Mouse (Mus musculus) kidney, embryonic 14.5 days (tissue): ENCODE data around the gene Ccdc9b. TPM values are rescaled to one million over a fixed set of nuclear protein-coding genes. Genes with fewer than 3 reads are reported as not detected.

Experiments used
- ATAC-seq: fragments of 200-750 bp; cut with Nextera tagmentation; 2 replicates; pipeline ENCODE4 v1.8.0; 2017; ENCODE audit warnings: moderate number of reproducible peaks, mild to moderate bottlenecking, moderate TSS enrichment, moderate library complexity; ENCODE audit not compliant: low FRiP score, low TSS enrichment
- H3K27ac ChIP-seq: fragments of 300-500 bp; sonication (generic); 2 replicates; pipeline ENCODE4 v1.5.1; 2014; ENCODE audit warnings: low read depth, mild to moderate bottlenecking, low read length, moderate library complexity, mixed read lengths
- H3K27me3 ChIP-seq: fragments of 300-500 bp; sonication (generic); 2 replicates; pipeline ENCODE4 v1.6.1; 2014; ENCODE audit warnings: mild to moderate bottlenecking, low read length; ENCODE audit not compliant: control insufficient read depth, insufficient read depth
- H3K36me3 ChIP-seq: fragments of 300-500 bp; sonication (generic); 2 replicates; pipeline ENCODE4 v1.6.1; 2014; ENCODE audit warnings: low read length, mixed read lengths; ENCODE audit not compliant: control insufficient read depth, insufficient read depth
- H3K4me1 ChIP-seq: fragments of 300-500 bp; sonication (generic); 2 replicates; pipeline ENCODE4 v1.6.1; 2014; ENCODE audit warnings: low read length, mixed read lengths; ENCODE audit not compliant: control insufficient read depth, insufficient read depth
- H3K4me2 ChIP-seq: fragments of 300-500 bp; sonication (generic); replicated peaks from 2 replicates; pipeline ENCODE4 v1.6.1; 2014; ENCODE audit warnings: low read depth, mild to moderate bottlenecking, low read length
- H3K4me3 ChIP-seq: fragments of 300-500 bp; sonication (generic); 2 replicates; pipeline ENCODE4 v1.5.1; 2014; ENCODE audit warnings: mild to moderate bottlenecking, low read length
- H3K9ac ChIP-seq: fragments of 300-500 bp; sonication (generic); 2 replicates; pipeline ENCODE4 v1.6.1; 2014; ENCODE audit warnings: low read depth, mild to moderate bottlenecking, low read length, moderate library complexity
- H3K9me3 ChIP-seq: fragments of 300-500 bp; sonication (generic); 2 replicates; pipeline ENCODE4 v1.6.1; 2016; ENCODE audit warnings: low read length; ENCODE audit not compliant: control insufficient read depth
- WGBS: fragments of 180-500 bp; shearing (Covaris S2); extraction: QIAGEN DNeasy Blood & Tissue Kit; methylation state at CpG from one replicate; pipeline ENCODE4 v1.1.7; 2014; 5-methylcytosine and 5-hydroxymethylcytosine counted together
- polyA plus RNA-seq: library from polyadenylated mRNA; unstranded; fragments of >200 nt; fragmentation: Nextera tagmentation; extraction: Ambion mirVana; gene quantifications from 2 replicates; pipeline ENCODE4 v1.2.1, GENCODE M21; 2014

Gene Ccdc9b
- polyA plus RNA-seq, 1 experiment from 2014 or later = 0.68 TPM

GRCm38 (mm10) chr2:118747301-118747960 is 15.0 kb downstream of the Ccdc9b start:
- Histone ChIP-seq H3K4me1 (peaks cover 18% of the 10 kb centered on the region), H3K27me3 (peaks cover 14% of the 10 kb centered on the region; the same call in 1 of the 2 replicates), H3K36me3 (peaks cover 4% of the 10 kb centered on the region; the same call in 1 of the 2 replicates), H3K9me3 (no peaks in the 10 kb centered on the region), H3K4me2 (peak overlapping the region; percentile 99), H3K4me3 (peak overlapping the region; percentile 84), H3K9ac (no peak overlapping the region; the same call in 1 of the 2 replicates), H3K27ac (no peak overlapping the region)
- WGBS = 37% methylated on average over 10 of the region's 10 CpGs
- ATAC-seq = no peak

- Histone ChIP-seq H3K4me1 (peaks cover 14% of the 10 kb centered on the region), H3K4me2 (peak overlapping the region; percentile 99), H3K4me3 (peak overlapping the region; percentile 84), H3K27me3 (peaks cover 20% of the 10 kb centered on the region; the same call in 1 of the 2 replicates), H3K9me3 (no peaks in the 10 kb centered on the region), H3K27ac (no peak overlapping the region), H3K36me3 (peaks cover 4% of the 10 kb centered on the region; the same call in 1 of the 2 replicates), H3K9ac (peak overlapping the region; percentile 87)
- WGBS = under 1% methylated on average over 83 of the region's 113 CpGs
- peak; percentile 58 for ATAC-seq
These were observed 16.3 kb downstream of the Ccdc9b start for GRCm38 (mm10) chr2:118745915-118746901.

GRCm38 (mm10) chr2:118745232-118745884 is 17.1 kb downstream of the Ccdc9b start, which contains the start of gene Inafm2:
Inafm2 (plus strand) TSS chr2:118745758.
- peak; percentile 92 for ATAC-seq
- peak within 1 kb of the TSS; percentile 99 for H3K4me2 ChIP-seq
- peak within 1 kb of the TSS; percentile 84 for H3K4me3 ChIP-seq
- WGBS = under 1% methylated on average over 45 of the region's 57 CpGs
- H3K36me3 ChIP-seq = peaks cover 4% of the 10 kb centered on the region; the same call in 1 of the 2 replicates
- no peaks in the 10 kb centered on the region for H3K9me3 ChIP-seq
- peaks cover 14% of the 10 kb centered on the region for H3K4me1 ChIP-seq
- H3K27ac ChIP-seq = no peak within 1 kb of the TSS
- peak within 1 kb of the TSS; percentile 87 for H3K9ac ChIP-seq
- H3K27me3 ChIP-seq = peaks cover 20% of the 10 kb centered on the region; the same call in 1 of the 2 replicates

GRCm38 (mm10) chr2:118744621-118745020 is 17.8 kb downstream of the Ccdc9b start:
- H3K4me3 ChIP-seq = peak overlapping the region; percentile 84; the same call in 1 of the 2 replicates

GRCm38 (mm10) chr2:118743261-118743943 is 19.1 kb downstream of the Ccdc9b start:
- ATAC-seq = no peak
- no peak overlapping the region for H3K9ac ChIP-seq
- no peaks in the 10 kb centered on the region for H3K36me3 ChIP-seq
- no peak overlapping the region for H3K27ac ChIP-seq
- no peaks in the 10 kb centered on the region for H3K9me3 ChIP-seq
- peaks cover 20% of the 10 kb centered on the region; the same call in 1 of the 2 replicates for H3K27me3 ChIP-seq
- H3K4me1 ChIP-seq = peaks cover 14% of the 10 kb centered on the region
- H3K4me3 ChIP-seq = no peak overlapping the region
- 26% methylated on average over 8 of the region's 8 CpGs for WGBS
- H3K4me2 ChIP-seq = no peak overlapping the region

More at GRCm38 (mm10) chr2:118744621-118745020, 17.8 kb downstream of the Ccdc9b start:
- Histone ChIP-seq H3K4me2 (no peak overlapping the region; the same call in 1 of the 2 replicates), H3K36me3 (peaks cover 1% of the 10 kb centered on the region; the same call in 1 of the 2 replicates), H3K9ac (no peak overlapping the region), H3K4me1 (peaks cover 14% of the 10 kb centered on the region), H3K27ac (no peak overlapping the region), H3K27me3 (peaks cover 20% of the 10 kb centered on the region; the same call in 1 of the 2 replicates), H3K9me3 (no peaks in the 10 kb centered on the region)
- 9% methylated on average over 7 of the region's 7 CpGs for WGBS
- ATAC-seq = no peak

GRCm38 (mm10) chr2:118741183-118741582 is 21.3 kb downstream of the Ccdc9b start:
- 66% methylated on average over 9 of the region's 9 CpGs for WGBS
- H3K27ac ChIP-seq = no peak overlapping the region
- no peak overlapping the region for H3K4me2 ChIP-seq
- ATAC-seq = no peak
- H3K4me1 ChIP-seq = peaks cover 6% of the 10 kb centered on the region; the same call in 1 of the 2 replicates
- H3K9me3 ChIP-seq = no peaks in the 10 kb centered on the region
- H3K36me3 ChIP-seq = no peaks in the 10 kb centered on the region
- no peak overlapping the region for H3K9ac ChIP-seq
- H3K27me3 ChIP-seq = peaks cover 18% of the 10 kb centered on the region; the same call in 1 of the 2 replicates
- H3K4me3 ChIP-seq = no peak overlapping the region

- WGBS = 70% methylated on average over 3 of the region's 3 CpGs
- Histone ChIP-seq H3K4me2 (no peak overlapping the region), H3K27ac (no peak overlapping the region), H3K9me3 (no peaks in the 10 kb centered on the region), H3K9ac (no peak overlapping the region), H3K36me3 (no peaks in the 10 kb centered on the region), H3K4me1 (peaks cover 6% of the 10 kb centered on the region; the same call in 1 of the 2 replicates), H3K4me3 (no peak overlapping the region), H3K27me3 (peaks cover 18% of the 10 kb centered on the region; the same call in 1 of the 2 replicates)
- ATAC-seq = no peak
These were observed 22.1 kb downstream of the Ccdc9b start for GRCm38 (mm10) chr2:118740341-118740740.

GRCm38 (mm10) chr2:118733341-118733740 is 29.1 kb downstream of the Ccdc9b start:
- H3K4me1 ChIP-seq = peaks cover 12% of the 10 kb centered on the region
- no peak overlapping the region for H3K9ac ChIP-seq
- H3K36me3 ChIP-seq = no peaks in the 10 kb centered on the region
- peaks cover 15% of the 10 kb centered on the region; the same call in 1 of the 2 replicates for H3K27me3 ChIP-seq
- no peak for ATAC-seq
- no peaks in the 10 kb centered on the region for H3K9me3 ChIP-seq
- 67% methylated on average over 5 of the region's 5 CpGs for WGBS
- H3K4me2 ChIP-seq = no peak overlapping the region
- H3K27ac ChIP-seq = no peak overlapping the region
- H3K4me3 ChIP-seq = no peak overlapping the region
